Mouse (Mus musculus) right cerebral cortex, postnatal 25 days (tissue): Measurements from ENCODE around the gene Ccser1.
A peak's percentile ranks its signal among the peaks of the same experiment; 100 is the strongest.

Experiments
- DNase-seq: peaks from one replicate; pipeline ENCODE4 v3.0.0; 2022

The Ccser1 gene

DNA sequence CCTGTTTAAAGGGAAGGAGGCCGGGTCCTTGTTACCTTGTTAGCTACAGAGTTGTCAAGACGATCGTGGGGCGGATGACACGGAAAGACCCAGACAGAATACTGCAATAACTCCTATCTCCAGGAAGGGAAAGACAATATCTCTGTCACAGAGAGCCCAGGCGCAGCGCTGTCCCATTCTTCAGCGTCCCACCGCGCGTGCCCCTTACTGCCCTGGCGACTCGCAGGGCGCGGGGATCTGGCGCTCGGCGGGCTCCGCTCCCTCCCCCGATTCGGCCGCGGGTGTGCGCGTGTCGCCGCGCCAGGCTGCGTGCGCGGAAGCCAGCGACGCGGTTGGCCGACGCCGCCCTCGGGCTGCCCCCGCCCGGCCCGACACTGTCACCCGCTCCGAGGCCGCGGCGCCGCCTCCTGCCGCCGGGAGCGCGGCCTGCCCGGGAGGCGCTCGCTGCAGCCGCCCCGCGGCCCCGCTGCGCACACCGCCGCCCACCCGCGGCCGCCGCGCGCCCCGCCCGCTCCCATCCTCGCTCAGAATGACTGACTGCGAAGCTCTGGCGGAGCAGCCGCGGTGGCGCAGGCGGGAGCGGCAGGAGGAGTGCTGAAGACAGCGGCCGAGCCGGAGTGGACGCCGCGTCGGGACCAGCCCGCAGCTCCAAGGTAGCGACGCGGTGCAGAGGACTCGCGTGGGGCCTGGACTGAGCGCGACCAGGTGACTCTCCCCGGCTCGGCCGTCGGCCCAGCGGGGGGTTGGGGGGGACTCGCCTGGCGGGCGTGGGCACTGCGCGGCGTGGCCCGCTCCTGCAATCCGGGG, at the start of gene Ccser1:
Ccser1 (plus strand) TSS at position 376 of the 807 bp plus-strand sequence.
- DNase-seq, result peak; percentile 74

DNA sequence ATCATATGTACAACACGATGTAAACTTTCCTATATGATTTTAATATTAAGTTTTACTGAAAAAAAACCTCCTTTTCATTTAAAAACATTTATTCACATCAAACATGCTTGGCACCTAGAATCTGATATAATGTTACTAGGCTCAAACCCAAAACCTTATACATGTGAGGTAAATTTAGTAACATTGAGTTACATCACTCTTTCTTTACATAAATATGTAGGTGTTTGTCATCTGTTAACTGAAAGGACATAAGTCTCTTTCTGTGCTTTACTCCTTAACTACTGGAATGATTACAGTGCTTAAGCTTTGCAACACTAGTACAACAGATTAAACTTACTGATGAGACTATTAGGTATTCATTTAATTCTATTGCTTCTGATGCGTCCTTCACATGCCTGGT, 43.7 kb upstream of the Ccser1 start:
- no peak for DNase-seq

DNA sequence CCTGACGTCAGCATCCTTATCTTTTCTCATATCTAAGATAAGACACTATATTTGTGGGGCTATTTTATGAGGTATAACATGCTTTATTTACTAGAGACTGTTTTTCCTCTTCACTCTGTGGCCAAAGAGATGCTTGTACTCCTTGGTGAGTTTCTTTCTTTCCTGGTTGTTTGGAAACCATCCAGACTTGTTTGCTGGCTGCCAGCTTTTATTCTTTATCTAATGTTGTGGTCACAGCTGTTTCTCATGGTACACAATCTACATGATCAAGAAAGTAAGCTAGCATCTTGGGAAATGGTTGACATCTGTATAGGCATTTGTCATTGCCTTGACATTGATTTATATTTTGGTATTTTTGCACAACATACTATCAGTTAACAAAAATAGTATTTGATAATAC, 37.1 kb upstream of the Ccser1 start:
- DNase-seq, result no peak

DNA sequence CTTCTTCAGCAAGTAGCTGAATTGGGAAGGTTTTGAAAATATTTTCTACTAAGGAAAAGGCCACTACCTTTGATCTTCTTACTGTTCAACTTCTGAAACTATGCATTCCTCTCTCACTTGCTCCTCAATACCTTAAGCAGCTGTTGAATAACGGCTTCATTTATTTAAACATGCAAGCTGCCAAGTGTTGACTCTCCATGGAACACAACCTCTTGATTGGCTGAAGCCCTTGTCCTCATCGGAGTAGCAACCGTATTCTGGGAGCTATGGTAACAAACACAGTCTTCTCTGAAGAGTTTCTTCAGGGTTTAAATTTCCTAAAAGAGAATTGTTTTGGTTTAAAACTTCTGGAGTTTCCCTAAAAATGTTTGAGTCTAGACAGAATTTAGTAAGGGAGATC, 27.2 kb upstream of the Ccser1 start:
- no peak for DNase-seq

- no peak for DNase-seq
Measured at GRCm38 (mm10) chr6:61154654-61155053, 25.5 kb upstream of the Ccser1 start.

GRCm38 (mm10) chr6:61155059-61155629, 25.0 kb upstream of the Ccser1 start:
- no peak for DNase-seq

DNA sequence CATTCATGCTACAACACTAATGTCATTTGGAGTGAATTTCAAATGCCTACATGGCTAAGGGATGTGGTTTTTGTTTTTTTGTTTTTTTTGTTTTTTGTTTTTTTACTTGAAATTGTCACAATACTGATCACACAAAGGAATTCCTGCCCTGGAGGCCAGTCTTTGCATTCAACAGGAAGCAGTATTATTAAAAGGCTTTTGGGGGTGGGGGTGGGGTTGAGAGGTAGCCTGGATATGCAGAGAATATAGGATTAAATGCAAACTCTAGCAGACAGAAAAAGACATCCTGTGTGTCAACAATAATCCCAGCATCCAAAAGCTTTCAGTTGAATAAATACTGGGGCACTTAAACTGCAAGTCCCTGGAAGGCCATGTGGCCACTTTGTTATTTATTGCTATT, 24.4 kb upstream of the Ccser1 start:
- no peak for DNase-seq

DNA sequence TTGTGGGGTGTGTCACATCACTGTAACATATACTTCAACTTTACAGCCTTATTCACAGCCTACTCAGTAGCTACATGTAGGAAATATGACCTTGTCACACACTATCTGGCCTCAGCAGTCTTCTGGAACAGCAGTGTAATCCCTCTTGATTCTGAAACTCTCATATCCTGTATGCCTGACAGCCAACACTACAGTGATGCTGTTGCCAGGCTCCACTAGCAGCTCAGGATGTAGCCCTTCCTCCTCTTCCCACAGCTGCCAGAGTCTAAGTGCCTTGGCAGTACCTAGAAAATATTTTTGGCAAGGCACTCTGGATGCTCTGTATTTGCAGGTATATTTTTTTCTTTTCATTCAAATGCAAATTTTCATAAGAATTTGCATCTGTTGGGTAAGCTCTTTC, 18.0 kb upstream of the Ccser1 start:
- no peak for DNase-seq

GRCm38 (mm10) chr6:61166891-61167290, 13.2 kb upstream of the Ccser1 start:
- DNase-seq, result no peak

DNA sequence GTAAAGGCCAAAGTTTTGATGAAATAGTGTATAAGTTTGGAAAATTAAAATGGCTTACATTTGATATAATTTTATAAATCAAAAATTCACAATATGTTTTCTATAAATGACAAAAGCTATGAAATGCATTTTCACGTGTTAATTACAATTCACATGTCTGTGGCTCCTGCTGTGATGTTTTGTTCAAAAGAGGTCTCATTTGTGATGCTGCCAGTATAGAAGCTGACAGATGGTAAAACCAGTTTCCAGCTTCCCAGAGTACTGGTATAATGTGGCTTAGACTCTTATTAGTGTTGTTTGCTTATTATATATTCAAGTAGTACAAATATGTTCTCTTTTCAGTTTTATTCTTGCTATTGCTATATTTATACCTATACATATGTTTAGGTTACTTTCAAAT, 4.0 kb upstream of the Ccser1 start:
- DNase-seq, result no peak

- DNase-seq, result no peak
Measured at GRCm38 (mm10) chr6:61177476-61177875, 2.6 kb upstream of the Ccser1 start.

DNA sequence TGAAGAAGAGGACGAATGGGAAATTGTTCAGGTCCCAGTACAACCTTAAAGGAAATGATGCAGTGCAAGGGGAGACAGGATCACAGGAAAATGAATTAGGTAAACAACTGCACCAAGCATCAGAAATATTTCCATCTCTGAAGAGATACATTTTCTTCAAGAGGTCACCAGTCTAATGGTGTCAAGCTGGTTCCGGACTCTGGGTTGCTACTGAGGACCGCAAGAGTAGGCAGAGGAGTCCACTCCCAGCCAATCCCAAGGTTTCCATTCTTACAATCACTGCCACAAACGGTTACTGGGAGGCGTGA, 529 bp upstream of the Ccser1 start:
- no peak for DNase-seq

DNA sequence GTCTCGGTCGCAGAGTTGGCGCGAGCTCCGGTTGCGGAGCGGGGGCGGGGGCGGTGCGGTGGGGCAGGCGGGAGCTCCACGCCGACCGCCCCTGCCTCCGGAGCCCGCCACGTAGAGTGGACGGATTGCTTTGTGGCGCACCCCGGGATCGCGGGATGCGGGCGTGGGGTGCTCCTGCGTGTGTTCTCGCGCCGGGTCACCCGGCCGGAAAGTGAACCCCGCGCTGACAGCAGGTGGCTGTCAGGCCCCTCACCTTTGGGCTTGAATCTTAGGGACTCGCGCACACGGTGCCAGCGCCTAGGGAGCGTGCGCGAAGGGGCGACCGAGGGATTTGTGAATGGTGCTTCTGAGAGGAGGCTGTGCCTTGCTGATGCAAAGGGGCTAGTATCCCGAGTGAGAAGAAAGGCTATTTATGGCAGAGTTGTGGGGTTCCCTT, 650 bp downstream of the Ccser1 start:
- DNase-seq, result peak; percentile 58

- DNase-seq, result no peak
Measured at GRCm38 (mm10) chr6:61189029-61189428, 8.9 kb downstream of the Ccser1 start.

DNA sequence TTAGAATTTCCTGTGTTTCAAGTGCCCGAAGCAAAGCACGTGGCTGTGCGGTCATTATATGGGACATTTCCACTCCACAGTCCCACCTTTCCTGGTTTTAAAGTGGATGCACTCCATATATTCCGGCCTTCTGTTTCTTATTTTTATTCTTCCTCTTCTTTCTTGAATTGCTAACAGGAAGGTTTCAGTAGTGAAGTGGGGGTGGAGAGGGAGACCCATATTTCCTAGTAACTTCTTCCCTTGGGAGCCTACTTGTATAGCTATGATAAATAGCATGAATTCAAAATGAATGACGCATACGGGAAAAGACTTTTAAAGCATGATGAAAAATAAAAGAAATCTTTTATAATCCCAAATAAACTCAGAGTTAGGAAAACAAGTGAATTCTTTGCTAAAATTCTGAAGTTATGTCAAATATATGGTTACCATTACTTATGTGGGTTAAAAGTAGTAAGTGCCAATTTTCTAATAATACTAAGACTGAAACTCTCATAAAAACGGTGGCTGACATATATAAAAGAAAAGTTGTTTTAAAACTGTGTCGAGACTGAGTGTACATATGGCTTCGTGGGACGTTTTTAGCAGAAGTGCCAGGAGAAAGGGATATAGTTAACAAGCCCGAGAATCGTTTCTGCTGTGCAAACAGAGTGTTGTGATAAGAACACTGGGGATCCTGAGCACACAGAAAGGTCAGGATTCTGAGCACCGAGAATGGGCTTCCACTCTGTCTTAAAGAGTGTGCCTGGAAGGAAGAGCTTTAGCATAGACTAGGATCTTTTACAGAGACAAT, 11.7 kb downstream of the Ccser1 start:
- DNase-seq, result no peak

- DNase-seq, result no peak
Measured at GRCm38 (mm10) chr6:61203344-61203743, 23.2 kb downstream of the Ccser1 start.

- no peak for DNase-seq
Measured at GRCm38 (mm10) chr6:61206042-61206441, 25.9 kb downstream of the Ccser1 start.

- DNase-seq, result no peak
Measured at GRCm38 (mm10) chr6:61206619-61207018, 26.5 kb downstream of the Ccser1 start.

DNA sequence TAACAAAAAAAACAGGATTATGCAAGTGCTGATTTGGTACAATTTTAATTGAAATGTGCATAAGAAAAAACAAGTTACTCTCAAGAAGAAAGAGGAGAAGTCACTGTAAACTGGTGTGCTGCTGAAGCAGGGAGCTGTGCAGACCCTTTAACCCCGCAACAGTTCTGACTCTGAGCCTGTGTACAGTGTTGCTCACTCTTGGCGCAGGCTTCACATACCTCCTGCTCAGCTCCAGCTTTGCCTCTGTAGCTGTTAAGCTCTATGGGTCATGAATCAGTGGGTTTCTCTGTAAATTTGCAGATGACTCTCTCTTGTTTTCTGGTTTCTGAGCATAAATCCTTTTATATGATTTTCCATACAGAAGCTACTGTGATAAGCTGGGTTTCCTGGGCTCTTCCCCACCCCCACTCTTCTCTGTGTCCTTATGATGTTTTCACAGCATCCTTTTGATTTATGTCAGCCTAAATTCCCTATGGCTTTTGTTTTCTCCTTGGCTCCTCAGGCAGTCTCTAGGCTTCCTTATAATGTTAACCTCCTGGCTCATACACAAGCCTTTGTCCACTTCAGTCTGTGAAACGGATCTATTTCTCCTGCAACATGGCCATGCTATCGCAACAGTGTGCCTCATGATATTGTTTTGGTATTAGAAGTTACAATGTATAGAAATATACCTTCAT, 30.1 kb downstream of the Ccser1 start:
- DNase-seq, result no peak

GRCm38 (mm10) chr6:61215705-61216104, 35.6 kb downstream of the Ccser1 start:
- DNase-seq, result no peak

- DNase-seq, result no peak
Measured at GRCm38 (mm10) chr6:61216514-61216913, 36.4 kb downstream of the Ccser1 start.

DNA sequence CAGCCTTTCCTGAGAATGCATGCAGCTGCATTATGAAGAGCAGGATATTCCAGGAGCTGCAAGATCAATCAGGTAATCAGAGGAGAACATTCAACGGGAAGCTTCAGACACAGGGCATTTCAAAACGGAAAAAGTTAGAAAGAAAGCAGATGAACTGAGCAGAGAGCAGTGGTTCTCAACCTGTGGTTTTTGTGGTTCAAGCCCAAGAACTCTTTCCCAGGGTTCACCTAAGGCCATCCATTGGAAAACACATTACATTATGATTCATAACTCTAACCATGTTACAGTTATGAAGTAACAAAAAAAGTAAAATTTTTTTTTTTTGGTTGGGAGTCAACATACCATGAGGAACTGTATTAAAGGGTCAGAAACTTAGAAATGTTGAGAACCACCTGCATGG, 37.6 kb downstream of the Ccser1 start:
- no peak for DNase-seq

DNA sequence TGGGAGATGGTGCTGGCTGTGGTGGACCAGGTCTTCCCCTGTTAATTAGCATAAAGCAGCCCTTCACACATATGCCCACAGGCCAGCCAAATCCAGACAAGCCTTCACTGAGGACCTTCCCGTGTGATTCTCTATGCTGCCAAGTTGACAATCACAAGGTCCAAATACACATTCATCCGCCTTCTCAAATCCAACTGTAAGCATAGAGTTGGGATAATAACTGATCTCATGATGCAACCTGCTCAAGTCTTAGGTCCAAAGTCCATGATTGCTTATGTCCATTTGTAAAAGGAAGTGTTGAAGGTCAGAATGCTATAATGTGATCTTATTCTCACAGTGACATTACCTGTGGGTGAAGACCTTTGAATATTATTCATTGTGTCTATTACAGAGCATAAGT, 43.4 kb downstream of the Ccser1 start:
- DNase-seq, result no peak

GRCm38 (mm10) chr6:61225302-61225701, 45.2 kb downstream of the Ccser1 start:
- no peak for DNase-seq
